Mouse (Mus musculus): Measurements from ENCODE around the gene Kalrn.

GRCm38 (mm10) chr16:34401216-34401615 lies 172.1 kb downstream of the Kalrn start:
- TF ChIP-seq CTCF (IDR thresholded peaks at IDR 0.05; ENCODE audit: low read depth) (no peak), EP300 (IDR thresholded peaks at IDR 0.05; ENCODE audit: low read depth) (no peak)

Measured in heart, postnatal 0 days (tissue).